Mouse (Mus musculus) adrenal gland, adult 2 months (tissue): ENCODE results near the gene Ush1g. TPM values are rescaled to one million over a fixed set of nuclear protein-coding genes. Genes with fewer than 3 reads are reported as not detected.

Experiments used
- DNase-seq: peaks from one replicate; pipeline ENCODE4 v3.0.0; 2021
- polyA plus RNA-seq: library from polyadenylated mRNA; depleted of rRNA; stranded (reverse); fragments of >200 nt; gene quantifications from 2 replicates; pipeline ENCODE4 v1.2.3, GENCODE M21; 2012
- total RNA-seq, 2 experiments: library from RNA; stranded (reverse); gene quantifications; 2 replicates each; pipeline ENCODE4 v1.2.3; 2021

Gene Ush1g
- total and polyA plus RNA-seq, 3 experiments, result 0.49 to 0.69 (median 0.52) TPM

GRCm38 (mm10) chr11:115289885-115290284 is 32.0 kb downstream of the Ush1g start:
- DNase-seq, result no peak

DNA sequence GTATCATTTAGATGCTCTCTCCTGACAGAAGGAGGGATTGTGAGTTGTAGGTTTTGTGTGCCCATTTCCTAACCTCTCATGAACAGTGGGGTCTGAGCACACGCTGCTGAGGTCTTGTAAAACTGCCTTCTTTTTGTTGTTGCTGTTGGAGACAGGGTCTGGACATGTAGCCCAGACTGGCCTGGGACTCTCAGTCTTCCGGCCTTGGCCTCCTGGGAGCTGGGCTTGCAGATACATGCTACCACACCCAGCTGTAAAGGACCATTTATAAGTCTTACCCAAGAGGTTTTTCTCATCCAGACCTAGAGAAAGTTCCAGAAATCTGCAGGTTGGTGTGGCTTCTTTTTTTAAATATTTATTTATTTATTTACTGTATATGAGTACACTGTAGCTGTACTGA is 33.5 kb downstream of the Ush1g start:
- no peak for DNase-seq

- DNase-seq, result no peak
Observed at GRCm38 (mm10) chr11:115287386-115287785, 34.5 kb downstream of the Ush1g start.

DNA sequence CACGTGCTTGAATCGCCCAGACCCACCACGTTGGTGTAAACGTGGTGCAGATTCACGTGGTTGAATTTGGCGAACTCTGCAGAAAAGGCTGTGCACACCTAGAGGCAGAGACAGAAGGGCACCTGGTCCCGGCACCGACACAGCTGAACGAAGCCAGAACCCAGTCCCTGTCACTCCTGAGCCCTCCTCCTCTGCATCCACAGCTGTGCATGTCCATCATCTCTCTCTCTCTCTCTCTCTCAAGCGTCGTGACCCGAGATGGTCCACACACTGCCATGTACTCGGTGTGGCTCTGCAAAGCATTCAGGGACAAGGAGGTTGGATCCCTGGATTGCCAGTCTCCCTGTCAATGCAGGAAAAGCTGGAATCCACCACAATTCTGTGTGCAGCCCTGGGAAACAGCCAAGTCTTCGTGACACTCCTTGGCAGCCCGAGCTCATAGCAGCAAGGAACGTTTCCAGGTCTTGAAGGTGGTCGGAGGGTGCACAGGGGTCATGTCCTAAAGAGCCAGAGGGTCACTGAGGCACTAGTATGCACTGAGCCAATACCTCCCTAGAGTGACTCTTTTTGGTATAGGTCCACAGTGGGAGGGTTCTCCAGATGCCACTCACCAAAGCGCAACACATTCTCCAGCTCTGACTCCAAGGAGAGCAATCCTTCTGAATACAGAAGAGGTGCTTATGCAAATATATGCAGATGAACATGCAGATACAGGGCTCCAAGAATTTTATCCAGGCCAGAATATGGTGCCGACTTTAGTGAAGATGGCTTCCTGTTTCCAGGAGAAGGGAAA is 35.4 kb downstream of the Ush1g start:
- DNase-seq, result no peak

DNA sequence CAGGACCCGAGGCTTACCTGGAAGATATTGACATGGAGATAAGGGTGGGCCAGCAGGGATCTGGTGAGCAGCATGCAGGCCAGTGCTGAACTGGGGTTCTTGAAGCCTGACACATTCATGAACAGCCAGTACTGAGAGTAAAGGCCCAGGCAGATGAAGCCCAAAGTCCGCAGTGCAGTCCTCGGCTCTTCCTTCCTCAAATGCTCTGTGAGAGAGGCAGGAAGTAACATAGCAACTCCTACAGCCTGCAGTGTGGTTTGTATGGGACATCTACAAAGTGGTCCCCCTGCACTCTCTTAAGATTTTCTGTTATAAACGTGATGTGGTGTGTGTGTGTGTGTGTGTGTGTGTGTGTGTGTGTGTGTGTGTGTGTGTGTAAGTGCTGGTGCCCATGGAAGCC is 36.6 kb downstream of the Ush1g start:
- DNase-seq, result no peak

- DNase-seq, result no peak
Observed at GRCm38 (mm10) chr11:115283891-115284620, 37.8 kb downstream of the Ush1g start.

DNA sequence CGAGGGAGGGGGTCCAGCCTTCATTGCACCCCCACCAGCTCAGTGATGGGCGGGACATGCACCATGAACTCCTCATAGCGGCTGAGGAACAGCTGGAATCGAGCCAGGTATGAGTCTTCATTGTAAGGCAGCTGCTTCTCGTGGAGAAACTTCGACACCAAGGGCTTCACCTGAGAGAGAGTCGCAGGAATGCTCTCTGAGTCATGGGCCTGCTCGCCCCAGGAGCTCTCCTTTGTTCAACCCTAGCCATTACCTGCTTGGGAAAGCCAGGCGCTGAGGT is 38.4 kb downstream of the Ush1g start:
- DNase-seq, result no peak

- DNase-seq, result peak; percentile 80
Observed at GRCm38 (mm10) chr11:115282723-115283485, 38.9 kb downstream of the Ush1g start.

- DNase-seq, result peak; percentile 88
Observed at GRCm38 (mm10) chr11:115282295-115282694, 39.5 kb downstream of the Ush1g start.

DNA sequence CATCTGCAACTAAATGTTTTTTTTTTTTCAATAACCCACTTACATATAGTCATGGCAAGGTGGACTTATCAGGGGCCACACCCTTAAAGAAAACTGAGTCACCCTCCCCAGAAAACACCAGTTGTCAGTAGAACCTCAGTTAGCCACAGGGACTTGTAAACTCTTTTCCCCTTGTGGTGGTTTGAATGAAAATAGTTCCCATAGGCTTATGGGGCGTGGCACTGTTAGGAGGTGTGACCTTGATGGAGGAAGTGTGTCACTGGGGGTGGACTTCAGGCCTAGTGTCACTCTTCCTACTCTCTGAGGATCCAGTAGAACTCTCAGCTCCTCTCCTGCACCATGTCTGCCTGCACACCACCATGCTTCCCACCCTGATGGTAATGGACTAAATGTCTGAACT is 42.1 kb downstream of the Ush1g start:
- DNase-seq, result no peak

DNA sequence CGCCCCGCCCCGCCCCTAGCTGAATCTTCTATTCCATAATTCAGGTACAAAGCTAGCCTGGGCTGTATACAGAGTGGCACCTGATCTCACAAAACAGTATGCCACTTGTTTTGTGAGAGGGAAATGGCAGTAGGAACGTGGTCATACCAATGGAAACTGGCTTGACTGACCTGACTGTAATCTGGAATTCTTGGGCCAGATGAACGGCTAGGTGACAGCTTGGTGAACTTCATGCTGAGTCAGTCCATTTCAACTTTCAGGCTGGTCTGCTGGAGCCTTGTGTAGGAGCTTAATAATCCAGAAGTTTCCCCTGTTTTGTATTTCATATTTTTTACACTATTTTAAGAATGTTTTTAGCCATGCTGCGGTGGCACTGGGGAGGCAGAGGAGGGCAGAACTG is 43.7 kb downstream of the Ush1g start:
- DNase-seq, result no peak

DNA sequence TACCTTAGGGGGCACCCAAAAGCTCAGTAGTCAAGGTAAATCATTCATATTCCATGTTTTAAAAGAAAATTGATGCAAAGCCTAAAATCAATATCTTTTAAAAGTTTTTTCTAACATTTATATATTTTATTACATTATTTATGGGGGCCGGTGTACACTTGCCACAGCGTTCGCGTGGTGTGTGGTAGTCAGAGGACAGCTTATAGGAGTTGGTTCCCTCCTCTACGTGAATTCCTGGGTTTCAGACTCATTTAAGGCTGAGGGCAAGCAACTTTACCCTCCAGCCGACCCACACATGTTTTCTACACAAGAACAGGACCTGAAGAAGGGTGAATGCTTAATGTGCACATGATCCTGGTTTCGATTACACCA is 44.3 kb downstream of the Ush1g start:
- DNase-seq, result no peak

DNA sequence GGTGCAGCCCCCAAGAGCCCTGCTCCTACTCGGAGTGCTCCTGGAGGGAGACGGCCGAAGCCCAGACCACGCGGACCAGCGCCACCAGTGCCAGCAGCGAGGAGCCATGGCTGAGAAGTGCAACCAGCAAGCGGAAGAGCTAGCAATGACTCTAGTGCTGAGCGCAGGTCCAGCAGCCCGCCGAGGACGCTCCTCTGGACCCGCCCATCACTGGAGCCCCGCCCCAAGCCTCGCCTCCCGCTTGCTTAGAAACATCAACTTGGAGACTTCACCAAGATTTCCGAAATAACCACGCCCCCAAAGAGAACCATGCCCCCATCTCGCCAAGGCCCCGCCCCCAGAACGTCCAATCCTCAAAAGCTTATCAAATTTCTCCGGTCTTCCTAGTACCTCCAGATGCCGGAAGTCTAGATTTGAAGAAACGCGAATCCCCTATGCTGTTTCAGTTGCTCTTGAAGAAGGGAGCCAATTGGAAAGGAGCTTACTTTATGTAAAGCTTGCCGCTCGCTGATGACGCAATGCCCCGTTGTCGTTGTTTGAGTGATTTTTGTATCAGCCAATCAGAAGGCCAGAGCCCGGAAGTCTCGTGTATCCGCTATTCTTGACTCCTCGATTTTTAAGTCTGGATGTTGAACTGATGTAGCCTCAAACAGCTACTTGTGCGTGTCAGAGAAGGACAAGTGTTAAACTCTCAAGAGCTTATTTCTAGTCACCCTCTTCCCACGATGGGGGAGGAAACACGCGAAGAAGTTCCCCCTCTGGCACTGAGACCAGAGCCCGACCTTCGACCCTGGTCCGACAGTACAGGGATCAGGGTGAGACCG is 44.8 kb downstream of the Ush1g start, which contains the start of gene Fdxr:
Fdxr (minus strand) TSS at position 271 of the 824 bp plus-strand sequence.
- peak; percentile 99 for DNase-seq

- no peak for DNase-seq
Observed at GRCm38 (mm10) chr11:115275954-115276353, 45.9 kb downstream of the Ush1g start.

DNA sequence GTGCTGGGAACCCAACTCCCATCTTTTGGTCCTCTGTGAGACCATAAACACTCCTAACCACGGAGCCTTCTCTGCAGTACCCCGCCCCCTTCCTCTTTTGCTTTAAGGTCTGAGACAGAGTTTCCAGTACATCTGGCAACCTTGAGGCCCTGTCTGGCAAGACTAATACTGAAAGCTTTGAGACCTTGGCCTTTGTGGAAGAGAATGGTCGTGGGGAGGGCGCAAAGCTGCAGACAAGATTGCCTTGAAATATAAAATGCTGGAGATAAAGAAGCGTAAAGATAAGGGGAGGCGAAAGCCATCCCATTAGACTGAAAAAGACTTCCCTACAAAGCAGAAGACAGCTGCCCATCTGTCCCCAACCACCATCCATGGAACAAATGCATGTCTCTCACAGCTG is 46.3 kb downstream of the Ush1g start:
- peak; percentile 85 for DNase-seq

GRCm38 (mm10) chr11:115274771-115275170 is 47.1 kb downstream of the Ush1g start:
- peak; percentile 83 for DNase-seq

DNA sequence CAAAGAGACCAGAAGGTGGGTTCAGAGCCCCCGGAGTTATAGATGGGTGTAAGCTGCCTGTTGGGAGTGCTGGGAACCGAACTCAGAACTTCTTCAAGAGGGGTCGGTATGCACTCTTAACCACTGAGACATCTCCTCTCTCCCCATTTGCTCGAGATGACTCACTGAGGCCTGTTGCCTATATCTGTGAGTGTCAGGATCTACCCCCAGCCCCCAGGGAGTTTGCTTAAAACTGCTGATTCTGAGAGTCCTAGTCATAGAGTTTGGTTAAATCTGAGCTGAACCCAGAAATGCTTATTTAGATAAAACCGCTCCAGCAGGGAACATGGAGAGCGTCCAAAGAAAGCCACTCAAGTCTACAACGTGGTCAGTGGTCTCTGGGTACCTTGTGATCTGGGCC is 47.7 kb downstream of the Ush1g start:
- DNase-seq, result no peak

GRCm38 (mm10) chr11:115273735-115274134 is 48.1 kb downstream of the Ush1g start:
- DNase-seq, result peak; percentile 69

GRCm38 (mm10) chr11:115272894-115273498 is 48.8 kb downstream of the Ush1g start:
- peak; percentile 91 for DNase-seq

GRCm38 (mm10) chr11:115271481-115271880 is 50.4 kb downstream of the Ush1g start:
- DNase-seq, result peak; percentile 63

DNA sequence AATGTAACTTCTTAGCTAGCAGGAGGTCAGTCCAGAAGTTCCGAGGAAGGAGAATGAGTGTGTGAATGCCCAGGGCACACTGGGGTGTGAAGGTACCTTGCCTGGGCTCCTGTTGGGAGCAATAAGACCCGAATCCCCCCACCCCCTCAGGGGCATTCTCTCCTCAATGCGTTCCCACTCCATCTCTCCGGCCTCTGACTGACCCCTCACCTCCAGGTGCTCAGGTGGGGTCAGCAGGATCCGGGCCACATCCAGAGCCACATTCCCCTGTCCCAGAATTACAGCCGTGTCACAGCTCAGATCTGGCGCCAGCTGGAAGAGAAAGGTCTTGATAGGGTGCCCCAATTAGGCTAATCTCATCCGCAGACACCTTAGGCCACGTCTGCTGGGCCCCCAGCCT is 50.8 kb downstream of the Ush1g start:
- no peak for DNase-seq
